In genomic region chr4:53115410-53115809, GRCm38 (mm10) we compare ENCODE assay signal across 10 mouse cellular contexts. TPM values are rescaled to one million over a fixed set of nuclear protein-coding genes. Genes with fewer than 3 reads are reported as not detected.
DNase-seq lines count a peak whose midpoint lies in the region; ATAC-seq and TF ChIP-seq lines count a peak whose summit lies in the region.
"Had no signal": no experiment of that assay in that cellular context is flagged by ENCODE, and none has a peak within 500 bp of the region (broad histone marks: within the 10 kb centered on the region; RNA-seq: fewer than 3 reads in every experiment).

No protein-coding gene starts in this region.

- WGBS in heart, adult 2 months, result 40% methylated on average over 4 of the region's 4 CpGs
- WGBS in midbrain, embryonic 11.5 days, result 39% methylated on average over 4 of the region's 4 CpGs
- 39% methylated on average over 4 of the region's 4 CpGs for WGBS in midbrain, embryonic 16.5 days
- WGBS in limb, embryonic 10.5 days, result 71% methylated on average over 4 of the region's 4 CpGs

- ATAC-seq in midbrain, embryonic 11.5 days (ENCODE audit: low FRiP score), result peak; percentile 28; the same call in 1 of the 2 replicates
- ATAC-seq in midbrain, embryonic 16.5 days, result no peak
- ATAC-seq in activated CD4-positive, CD25-positive, alpha-beta regulatory T cell, adult 4 months, result no peak

- H3K27me3 ChIP-seq in heart, adult 2 months (ENCODE audit: control insufficient read depth, insufficient read depth, low read length), result no peaks in the 10 kb centered on the region
- H3K27me3 ChIP-seq in midbrain, embryonic 11.5 days (ENCODE audit: control insufficient read depth, insufficient read depth, low read length), result no peaks in the 10 kb centered on the region
- no peaks in the 10 kb centered on the region for H3K27me3 ChIP-seq in midbrain, embryonic 16.5 days (ENCODE audit: control insufficient read depth, insufficient read depth, low read depth, low read length)
- no peaks in the 10 kb centered on the region for H3K27me3 ChIP-seq in limb, embryonic 10.5 days (ENCODE audit: low read depth, poor library complexity, severe bottlenecking)
- H3K27me3 ChIP-seq: neural tube, embryonic 13.5 days had no signal

- H3K4me2 ChIP-seq in midbrain, embryonic 11.5 days, result no peak overlapping the region
- no peak overlapping the region for H3K4me2 ChIP-seq in midbrain, embryonic 16.5 days (ENCODE audit: low read length)
- H3K4me2 ChIP-seq: neural tube, embryonic 13.5 days had no signal

- H3K9me3 ChIP-seq in midbrain, embryonic 11.5 days (ENCODE audit: control insufficient read depth, low read length), result no peaks in the 10 kb centered on the region
- no peaks in the 10 kb centered on the region for H3K9me3 ChIP-seq in midbrain, embryonic 16.5 days (replicated peaks; ENCODE audit: control insufficient read depth, low read length, poor library complexity, severe bottlenecking)
- no peaks in the 10 kb centered on the region for H3K9me3 ChIP-seq in limb, embryonic 10.5 days (replicated peaks)
- H3K9me3 ChIP-seq: neural tube, embryonic 13.5 days had no signal

- H3K9ac ChIP-seq in heart, adult 2 months (ENCODE audit: low read depth, low read length), result no peak overlapping the region
- H3K9ac ChIP-seq in midbrain, embryonic 11.5 days (ENCODE audit: low read length), result no peak overlapping the region
- no peak overlapping the region for H3K9ac ChIP-seq in midbrain, embryonic 16.5 days (ENCODE audit: low read depth, low read length)
- H3K9ac ChIP-seq: neural tube, embryonic 13.5 days had no signal

- peaks cover 24% of the 10 kb centered on the region for H3K4me1 ChIP-seq in heart, adult 2 months (ENCODE audit: control insufficient read depth, insufficient read depth, low read length)
- peaks cover 8% of the 10 kb centered on the region; the same call in 1 of the 2 replicates for H3K4me1 ChIP-seq in midbrain, embryonic 11.5 days (ENCODE audit: control insufficient read depth, insufficient read depth, low read length)
- H3K4me1 ChIP-seq in midbrain, embryonic 16.5 days (ENCODE audit: control insufficient read depth, insufficient read depth, low read length), result no peaks in the 10 kb centered on the region
- peaks cover 14% of the 10 kb centered on the region for H3K4me1 ChIP-seq in limb, embryonic 10.5 days

- peaks cover 25% of the 10 kb centered on the region for H3K36me3 ChIP-seq in heart, adult 2 months (ENCODE audit: control insufficient read depth, insufficient read depth, low read length)
- H3K36me3 ChIP-seq in midbrain, embryonic 11.5 days (ENCODE audit: control insufficient read depth, insufficient read depth, low read length), result no peaks in the 10 kb centered on the region
- H3K36me3 ChIP-seq in midbrain, embryonic 16.5 days (ENCODE audit: control insufficient read depth, insufficient read depth, low read length), result no peaks in the 10 kb centered on the region
- no peaks in the 10 kb centered on the region for H3K36me3 ChIP-seq in limb, embryonic 10.5 days

- H3K27ac ChIP-seq in heart, adult 2 months, result peak overlapping the region; percentile 49
- no peak overlapping the region; the same call in 1 of the 2 replicates for H3K27ac ChIP-seq in midbrain, embryonic 11.5 days (ENCODE audit: low read depth, low read length)
- no peak overlapping the region for H3K27ac ChIP-seq in midbrain, embryonic 16.5 days (ENCODE audit: low read length)
- H3K27ac ChIP-seq in limb, embryonic 10.5 days, result no peak overlapping the region
- H3K27ac ChIP-seq: neural tube, embryonic 13.5 days had no signal

- H3K4me3 ChIP-seq in heart, adult 2 months, result no peak overlapping the region
- no peak overlapping the region for H3K4me3 ChIP-seq in midbrain, embryonic 11.5 days (ENCODE audit: low read depth, low read length)
- H3K4me3 ChIP-seq in midbrain, embryonic 16.5 days (ENCODE audit: low read depth, low read length), result no peak overlapping the region
- H3K4me3 ChIP-seq in limb, embryonic 10.5 days, result no peak overlapping the region
- H3K4me3 ChIP-seq: erythroblast, embryonic 14.5 days; neural tube, embryonic 13.5 days had no signal

- TF ChIP-seq POLR2A in heart, adult 2 months (IDR thresholded peaks at IDR 0.05; ENCODE audit: insufficient read depth, low read depth, low read length), result no peak

- intact Hi-C loops in heart, adult 2 months (cut with DNase I), result loop anchor here (5.0 kb wide), 2 partner anchors 147 to 327 kb away; partner anchors contain the start of gene Slc44a1

- H3K79me2 ChIP-seq in heart, adult 2 months (replicated peaks; ENCODE audit: control insufficient read depth, insufficient read depth, low read length), result no peaks in the 10 kb centered on the region

- peak in 1 of 2 experiments; percentile 62 for DNase-seq in heart, adult 2 months
- no peak for DNase-seq in heart, adult 8-10 months (ENCODE audit: low spot score)
- DNase-seq in midbrain, embryonic 11.5 days (ENCODE audit: low spot score, missing footprints), result peak; percentile 86
- DNase-seq in embryo, embryonic 11 days, result peak; percentile 42
- peak; percentile 43 for DNase-seq in lung, postnatal 14 days
- DNase-seq in limb, embryonic 10.5 days (ENCODE audit: low spot score), result no peak

- no peak for TF ChIP-seq CTCF in heart, adult 2 months (IDR thresholded peaks at IDR 0.05)

- no peak for TF ChIP-seq EP300 in heart, adult 2 months (IDR thresholded peaks at IDR 0.05; ENCODE audit: insufficient read depth, low read depth, low read length)

RNA-seq across cellular contexts. Expression of gene Abca1, which starts 44.3 kb away (rescaled TPM):
- 10 to 100 TPM; 13.1 to 23.5 TPM for total RNA-seq in heart, adult 2 months (2021)
- 4.2 and 8.4 TPM in 2 replicates for polyA plus RNA-seq in heart, adult 2 months (2012; rRNA removed)
- total RNA-seq in heart, adult 8-10 months (2022), result 10 to 100 TPM; 13.6 to 22.8 (median 16.8) TPM
- 5.4 and 5.8 TPM in 2 replicates for polyA plus RNA-seq in midbrain, embryonic 11.5 days (2014; fragmentation: Nextera tagmentation; extraction: Ambion mirVana)
- polyA plus RNA-seq in midbrain, embryonic 16.5 days (2015; fragmentation: Nextera tagmentation; extraction: Ambion mirVana), result 9.3 and 9.9 TPM in 2 replicates
- polyA plus RNA-seq in limb, embryonic 10.5 days (2016; fragmentation: Nextera tagmentation; extraction: Ambion mirVana), result 2.3 and 3.2 TPM in 2 replicates
- polyA plus RNA-seq in activated CD4-positive, CD25-positive, alpha-beta regulatory T cell, adult 4 months (2017; shearing (Covaris generic)), result 1 to 10 TPM; 3.2 to 3.4 TPM

Comparison
In these comparisons a context has a peak if more than half of its experiments do, and no peak if none do; other contexts are left out.
1. DNase-seq: peak in midbrain, embryonic 11.5 days (single experiment), embryo, embryonic 11 days (single experiment) and lung, postnatal 14 days (single experiment); none in heart, adult 8-10 months (single experiment) and limb, embryonic 10.5 days (single experiment).